Mouse (Mus musculus) bone marrow, adult 2 months (tissue): ENCODE results near the gene 2410004B18Rik.

Source experiments
- CTCF ChIP-seq: fragments of 200-500 bp; IDR thresholded peaks from 2 replicates; pipeline ENCODE4 v1.5.1; 2011; ENCODE audit warnings: low read length, control low read depth; ENCODE audit not compliant: control insufficient read depth, insufficient read depth
- POLR2A ChIP-seq: fragments of 200-500 bp; IDR thresholded peaks from 2 replicates; pipeline ENCODE4 v1.6.1; 2011; ENCODE audit warnings: low read depth, mild to moderate bottlenecking, control low read depth, low read length, borderline replicate concordance; ENCODE audit not compliant: control insufficient read depth

DNA sequence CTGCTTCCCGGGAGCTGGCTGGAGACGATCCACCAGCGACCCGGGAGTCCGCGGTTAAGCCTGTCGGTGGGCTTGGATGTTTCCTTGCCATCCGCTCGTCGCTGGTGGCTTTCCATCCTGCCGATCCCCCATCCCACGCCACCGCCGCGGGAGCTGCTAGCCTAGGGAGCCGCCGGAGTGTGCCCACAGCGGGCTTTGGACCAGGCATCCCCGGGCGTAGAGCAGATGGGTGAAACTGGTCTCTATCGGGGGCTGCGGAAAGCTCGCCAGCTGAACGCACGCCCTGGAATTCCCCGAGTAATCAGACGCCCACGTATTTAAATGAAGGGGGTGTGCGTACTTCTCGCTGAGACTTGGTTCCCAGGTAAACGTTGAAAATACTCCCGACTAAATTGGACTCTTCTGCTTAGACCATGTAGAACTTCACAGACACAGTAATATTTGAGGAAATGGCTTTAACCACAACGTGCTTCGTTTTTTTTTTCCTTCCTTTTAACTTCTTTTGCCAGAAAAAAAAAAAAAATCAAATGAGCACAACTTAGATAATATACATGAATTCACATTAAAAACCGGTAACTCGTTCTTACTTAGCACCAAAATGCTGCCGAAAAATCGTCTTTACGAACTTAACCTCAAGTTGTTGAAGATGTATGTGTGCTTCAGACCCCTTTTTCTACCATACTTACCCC, 13.0 kb upstream of the 2410004B18Rik start:
- TF ChIP-seq CTCF (no peak), POLR2A (no peak)
